Mouse (Mus musculus) retina, postnatal 1 day (tissue): ENCODE data around the gene Sco1.
A peak's percentile ranks its signal among the peaks of the same experiment; 100 is the strongest.

Experiments
- DNase-seq: peaks from one replicate; pipeline ENCODE4 v3.0.0-alpha.2; 2012

Sco1 gene

GRCm38 (mm10) chr11:67044959-67045358 lies 7.5 kb upstream of the Sco1 start:
- DNase-seq, result no peak

- DNase-seq, result no peak
Observed at GRCm38 (mm10) chr11:67047199-67047598, 5.3 kb upstream of the Sco1 start.

- DNase-seq, result no peak
Observed at GRCm38 (mm10) chr11:67048496-67048895, 4.0 kb upstream of the Sco1 start.

GRCm38 (mm10) chr11:67049256-67049655 lies 3.2 kb upstream of the Sco1 start:
- DNase-seq, result no peak

GRCm38 (mm10) chr11:67051676-67052320 lies 672 bp upstream of the Sco1 start:
- DNase-seq, result no peak

DNA sequence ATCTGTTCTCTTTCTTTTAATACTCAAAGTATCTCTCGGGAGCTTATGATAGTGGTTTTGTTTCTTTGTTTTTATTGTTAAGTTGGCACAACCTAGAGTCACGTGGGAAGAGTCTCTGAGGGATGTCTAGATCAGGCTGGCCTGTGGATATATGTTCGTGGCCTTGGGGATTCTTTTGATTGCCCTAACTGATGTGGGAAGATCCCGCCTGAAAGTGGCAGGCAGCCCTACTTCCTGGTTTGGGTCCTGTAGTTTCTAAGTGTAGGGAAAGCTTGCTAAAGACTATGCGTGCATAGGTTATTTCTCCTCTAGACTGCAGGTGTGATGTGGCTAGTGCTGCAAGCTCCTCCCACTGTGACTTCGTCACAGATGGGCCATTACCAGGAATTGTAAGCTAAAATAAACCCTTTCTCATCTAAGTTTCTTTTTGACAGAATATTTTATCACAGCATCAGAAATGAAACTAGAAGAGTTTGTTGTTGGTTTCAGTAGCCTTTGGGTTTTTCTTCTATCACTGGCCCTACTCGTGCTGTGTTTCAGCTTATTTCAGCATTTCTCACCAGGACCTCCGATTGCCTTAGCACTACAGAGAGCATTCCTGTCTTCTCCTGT lies 2.4 kb downstream of the Sco1 start:
- DNase-seq, result no peak

GRCm38 (mm10) chr11:67061311-67061710 lies 8.8 kb downstream of the Sco1 start:
- DNase-seq, result no peak

DNA sequence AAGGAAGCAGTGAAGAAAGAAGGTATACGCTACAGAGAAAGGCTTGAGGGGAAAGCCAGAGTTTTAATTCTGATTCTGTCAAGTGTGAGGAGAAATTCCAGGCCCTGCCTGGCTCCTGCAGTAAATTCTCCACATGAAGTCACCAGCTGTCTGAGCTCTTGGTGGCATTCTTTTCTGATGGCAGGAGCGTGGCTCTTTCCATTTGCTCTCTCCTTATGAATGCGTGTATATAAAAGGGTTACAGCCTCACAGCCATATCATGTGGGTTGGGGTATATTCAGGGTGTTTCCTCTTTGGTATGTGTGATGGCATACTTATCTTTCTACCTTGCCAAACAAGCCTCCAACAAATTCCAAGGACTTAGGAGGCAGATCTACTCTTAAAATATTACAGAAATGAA lies 10.3 kb downstream of the Sco1 start:
- DNase-seq, result no peak

DNA sequence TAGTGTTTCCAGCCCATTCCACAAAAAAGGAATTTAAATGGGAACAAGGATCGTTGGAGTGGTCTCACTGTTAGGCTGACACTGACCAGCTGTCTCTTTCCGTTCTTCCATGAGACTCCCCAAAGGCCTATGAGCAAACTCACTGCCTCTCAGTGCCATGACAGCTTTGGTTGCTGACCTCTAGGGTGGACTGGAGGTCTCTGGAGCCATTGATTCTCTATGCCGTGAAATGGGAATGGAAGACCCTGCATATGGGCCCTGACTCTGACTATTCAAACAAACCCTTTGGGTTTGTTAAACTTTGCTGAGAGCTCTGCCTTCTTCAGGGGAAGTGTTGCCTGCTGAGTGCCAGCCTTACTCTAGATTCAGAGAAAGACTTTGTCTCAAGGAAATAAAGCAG lies 15.3 kb downstream of the Sco1 start:
- DNase-seq, result no peak

- DNase-seq, result peak; percentile 59
Observed at GRCm38 (mm10) chr11:67072615-67073130, 20.2 kb downstream of the Sco1 start.

DNA sequence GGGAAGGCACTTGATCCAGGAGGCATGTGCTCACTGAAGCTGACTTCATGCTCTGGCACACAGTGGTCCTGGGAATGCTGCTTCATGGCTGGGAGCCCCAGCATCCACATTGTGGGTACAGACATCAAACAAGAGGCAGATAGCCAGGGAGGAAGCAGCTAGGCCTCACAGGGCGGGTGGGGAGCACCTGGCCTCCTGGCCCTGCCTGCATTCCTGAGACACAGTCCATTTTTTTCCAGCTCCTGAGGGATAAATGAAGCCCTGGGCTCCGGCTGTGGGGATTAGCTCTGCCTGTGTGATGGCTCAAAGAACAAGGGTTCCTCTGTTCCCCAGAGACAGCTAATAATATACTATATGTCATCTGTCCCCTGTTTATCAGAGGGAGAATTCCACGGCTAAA lies 22.6 kb downstream of the Sco1 start:
- DNase-seq, result peak; percentile 43

DNA sequence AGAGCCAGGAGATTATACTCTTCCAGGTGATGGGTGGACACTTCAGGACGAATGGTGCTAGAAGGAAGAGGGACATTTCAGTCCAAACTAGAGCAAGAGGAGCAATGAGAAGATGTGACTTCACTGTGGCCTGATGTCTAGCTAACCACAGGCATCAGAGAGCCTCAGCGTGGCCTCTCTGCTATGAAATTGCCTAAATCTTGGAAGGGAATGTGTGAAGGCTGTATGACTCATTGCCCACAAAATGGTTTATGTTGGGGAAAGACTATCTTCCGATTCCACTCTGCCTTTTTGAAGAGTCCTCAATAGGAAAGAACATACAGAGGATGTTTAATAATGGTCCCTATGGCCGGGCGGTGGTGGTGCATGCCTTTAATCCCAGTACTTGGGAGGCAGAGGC lies 24.3 kb downstream of the Sco1 start:
- DNase-seq, result no peak

GRCm38 (mm10) chr11:67077435-67077834 lies 25.0 kb downstream of the Sco1 start:
- DNase-seq, result peak; percentile 80

DNA sequence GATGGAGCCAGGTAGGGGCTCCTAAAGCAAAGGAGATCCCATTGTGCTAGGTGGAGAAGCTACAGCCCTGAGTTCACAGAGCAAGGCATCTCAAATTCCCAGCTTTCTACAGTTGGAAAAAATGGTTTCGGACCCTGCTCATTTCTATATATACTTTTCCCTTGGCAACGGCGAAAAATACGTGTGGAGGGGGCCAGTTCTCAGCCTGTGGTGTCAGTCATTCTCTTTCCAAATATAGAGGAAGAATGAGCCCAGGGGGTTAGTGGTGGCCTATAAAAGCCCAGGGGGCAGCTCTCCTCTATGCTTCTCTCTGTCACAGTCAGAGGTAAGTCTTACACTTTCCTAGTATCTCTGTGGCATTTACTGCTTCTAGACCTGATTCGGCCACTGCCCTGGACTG lies 25.5 kb downstream of the Sco1 start, which contains the start of gene Myh3:
Myh3 (plus strand) TSS at position 301 of the 400 bp plus-strand sequence.
- DNase-seq, result no peak

DNA sequence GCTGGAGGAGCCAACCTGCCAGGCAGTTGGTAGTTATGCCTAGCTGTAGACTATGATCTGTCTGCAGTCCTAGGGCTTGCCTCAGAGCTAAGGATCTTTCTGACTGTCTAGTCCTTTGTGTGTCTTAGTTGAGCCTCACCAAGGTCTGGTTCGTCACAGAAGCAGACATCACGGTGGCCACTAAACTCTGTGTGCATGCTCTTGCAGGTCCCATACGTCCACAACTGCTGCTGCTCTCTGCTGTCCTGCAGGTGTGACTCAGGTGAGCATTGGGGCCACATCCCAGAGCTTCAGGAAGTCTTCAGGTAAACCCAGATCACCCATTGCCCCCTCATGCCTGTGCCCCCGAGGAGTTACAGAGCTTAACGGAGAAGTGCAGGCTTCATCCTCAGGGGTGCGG lies 26.4 kb downstream of the Sco1 start:
- DNase-seq, result no peak

- peak; percentile 67 for DNase-seq
Observed at GRCm38 (mm10) chr11:67079740-67080139, 27.3 kb downstream of the Sco1 start.

- peak; percentile 85 for DNase-seq
Observed at GRCm38 (mm10) chr11:67080168-67080567, 27.7 kb downstream of the Sco1 start.

GRCm38 (mm10) chr11:67081125-67081649 lies 28.7 kb downstream of the Sco1 start:
- peak; percentile 85 for DNase-seq

GRCm38 (mm10) chr11:67082188-67082587 lies 29.7 kb downstream of the Sco1 start:
- DNase-seq, result no peak

- no peak for DNase-seq
Observed at GRCm38 (mm10) chr11:67082793-67083192, 30.3 kb downstream of the Sco1 start.

DNA sequence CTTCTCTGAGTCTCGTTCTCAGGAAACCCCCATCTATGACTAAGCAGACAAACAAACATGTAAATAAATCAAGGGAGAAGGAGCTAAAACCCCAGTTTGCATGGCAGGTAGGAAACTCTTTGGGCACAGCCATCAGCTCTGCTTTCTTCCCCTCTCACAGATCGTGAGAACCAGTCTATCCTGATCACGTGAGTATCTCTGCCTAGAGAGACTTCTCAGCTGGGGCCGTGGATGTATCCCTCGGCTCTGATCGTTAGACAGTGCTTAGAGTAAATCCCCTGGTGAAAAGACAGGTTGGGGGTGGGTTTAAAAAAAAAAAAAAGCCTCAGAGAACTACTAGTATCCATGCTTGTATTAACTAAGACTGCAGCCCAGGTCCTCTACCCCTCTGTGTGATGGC lies 30.8 kb downstream of the Sco1 start:
- DNase-seq, result no peak

- peak; percentile 39 for DNase-seq
Observed at GRCm38 (mm10) chr11:67083712-67084340, 31.4 kb downstream of the Sco1 start.

GRCm38 (mm10) chr11:67085489-67085888 lies 33.0 kb downstream of the Sco1 start:
- DNase-seq, result peak; percentile 89
